Mouse (Mus musculus) brain, embryonic 14.5 days (tissue): ENCODE data around the gene Ppox.

Experiments used
- CTCF ChIP-seq: fragments of 200-500 bp; IDR thresholded peaks from 2 replicates; pipeline ENCODE4 v1.5.1; 2012; ENCODE audit warnings: inconsistent platforms, mild to moderate bottlenecking, moderate library complexity, borderline replicate concordance; ENCODE audit not compliant: insufficient read depth, insufficient read length; ENCODE audit errors: extremely low read depth
- POLR2A ChIP-seq: fragments of 200-500 bp; IDR thresholded peaks from 2 replicates; pipeline ENCODE4 v1.6.1; 2012; ENCODE audit warnings: mild to moderate bottlenecking, inconsistent platforms, borderline replicate concordance; ENCODE audit not compliant: poor library complexity, insufficient read depth, insufficient read length, severe bottlenecking; ENCODE audit errors: extremely low read depth

GRCm38 (mm10) chr1:171293351-171293750 lies 12.4 kb upstream of the Ppox start:
- TF ChIP-seq CTCF, result no peak
- no peak for TF ChIP-seq POLR2A
